Mouse (Mus musculus) macrophage (primary cell): ENCODE data around the gene Rabgap1. TPM values are rescaled to one million over a fixed set of nuclear protein-coding genes. Genes with fewer than 3 reads are reported as not detected.

ENCODE experiments used
- H3K27ac ChIP-seq: fragments of 350-480 bp; formaldehyde crosslinking; 2 replicates; pipeline ENCODE4 v1.9.0; 2021
- H3K36me3 ChIP-seq: fragments of 350-480 bp; formaldehyde crosslinking; 2 replicates; pipeline ENCODE4 v1.9.0; 2021; ENCODE audit errors: inconsistent target
- H3K4me3 ChIP-seq: fragments of 350-480 bp; formaldehyde crosslinking; 2 replicates; pipeline ENCODE4 v1.9.0; 2021; ENCODE audit errors: inconsistent target
- H3K79me2 ChIP-seq: fragments of 350-480 bp; formaldehyde crosslinking; 2 replicates; pipeline ENCODE4 v1.9.0; 2021; ENCODE audit errors: inconsistent target
- WGBS: methylation state at CpG from one replicate; pipeline ENCODE4 v1.1.7; 2026; ENCODE audit warnings: inconsistent platforms; ENCODE audit not compliant: missing documents; 5-methylcytosine and 5-hydroxymethylcytosine counted together
- polyA plus RNA-seq: library from polyadenylated mRNA; stranded (reverse); fragments of 250-400 nt; gene quantifications from 3 replicates; pipeline ENCODE4 v1.2.4, GENCODE M21; 2018; ENCODE audit warnings: inconsistent platforms

Rabgap1 gene
- polyA plus RNA-seq, 1 experiment from 2014 or later: 51.7 TPM

GRCm38 (mm10) chr2:37531639-37532038, 88.6 kb downstream of the Rabgap1 start:
- no peaks in the 10 kb centered on the region for H3K79me2 ChIP-seq
- H3K27ac ChIP-seq: no peak overlapping the region
- no peak overlapping the region for H3K4me3 ChIP-seq
- WGBS: 92% methylated on average over 3 of the region's 3 CpGs
- H3K36me3 ChIP-seq: peaks cover 24% of the 10 kb centered on the region

- H3K79me2 ChIP-seq: no peaks in the 10 kb centered on the region
- WGBS: 90% methylated on average over 1 of the region's 1 CpGs
- no peak overlapping the region for H3K4me3 ChIP-seq
- peaks cover 35% of the 10 kb centered on the region for H3K36me3 ChIP-seq
- no peak overlapping the region for H3K27ac ChIP-seq
These were observed 106.4 kb downstream of the Rabgap1 start for GRCm38 (mm10) chr2:37549346-37550012.

GRCm38 (mm10) chr2:37556366-37556765, 113.3 kb downstream of the Rabgap1 start:
- 96% methylated on average over 2 of the region's 2 CpGs for WGBS
- H3K27ac ChIP-seq: no peak overlapping the region
- H3K79me2 ChIP-seq: no peaks in the 10 kb centered on the region
- H3K4me3 ChIP-seq: no peak overlapping the region
- peaks cover 86% of the 10 kb centered on the region for H3K36me3 ChIP-seq

- Histone ChIP-seq H3K27ac (no peak overlapping the region), H3K79me2 (no peaks in the 10 kb centered on the region), H3K36me3 (peaks cover 42% of the 10 kb centered on the region), H3K4me3 (no peak overlapping the region)
- 10% methylated on average over 2 of the region's 2 CpGs for WGBS
These were observed 122.5 kb downstream of the Rabgap1 start for GRCm38 (mm10) chr2:37565579-37565978.

GRCm38 (mm10) chr2:37566035-37566434, 123.0 kb downstream of the Rabgap1 start:
- H3K4me3 ChIP-seq: no peak overlapping the region
- no peaks in the 10 kb centered on the region for H3K79me2 ChIP-seq
- H3K27ac ChIP-seq: no peak overlapping the region
- WGBS: 8% methylated on average over 1 of the region's 1 CpGs
- peaks cover 37% of the 10 kb centered on the region for H3K36me3 ChIP-seq

GRCm38 (mm10) chr2:37569888-37570287, 126.8 kb downstream of the Rabgap1 start:
- WGBS: 89% methylated on average over 5 of the region's 5 CpGs
- H3K4me3 ChIP-seq: no peak overlapping the region
- no peaks in the 10 kb centered on the region for H3K79me2 ChIP-seq
- no peak overlapping the region for H3K27ac ChIP-seq
- H3K36me3 ChIP-seq: peaks cover 2% of the 10 kb centered on the region; the same call in 1 of the 2 replicates

- no peak overlapping the region for H3K4me3 ChIP-seq
- H3K27ac ChIP-seq: no peak overlapping the region
- no peaks in the 10 kb centered on the region; the same call in 1 of the 2 replicates for H3K36me3 ChIP-seq
- WGBS: 84% methylated on average over 2 of the region's 2 CpGs
- no peaks in the 10 kb centered on the region for H3K79me2 ChIP-seq
These were observed 127.6 kb downstream of the Rabgap1 start for GRCm38 (mm10) chr2:37570703-37571102.

GRCm38 (mm10) chr2:37572141-37572540, 129.1 kb downstream of the Rabgap1 start:
- Histone ChIP-seq H3K36me3 (no peaks in the 10 kb centered on the region), H3K79me2 (no peaks in the 10 kb centered on the region), H3K27ac (no peak overlapping the region), H3K4me3 (no peak overlapping the region)
- 100% methylated on average over 2 of the region's 2 CpGs for WGBS

- no peaks in the 10 kb centered on the region for H3K79me2 ChIP-seq
- no peak overlapping the region for H3K27ac ChIP-seq
- H3K4me3 ChIP-seq: no peak overlapping the region
- 100% methylated on average over 1 of the region's 1 CpGs for WGBS
- H3K36me3 ChIP-seq: no peaks in the 10 kb centered on the region
These were observed 133.6 kb downstream of the Rabgap1 start for GRCm38 (mm10) chr2:37576661-37577060.

- no peak overlapping the region for H3K27ac ChIP-seq
- H3K4me3 ChIP-seq: no peak overlapping the region
- no peaks in the 10 kb centered on the region for H3K79me2 ChIP-seq
- no peaks in the 10 kb centered on the region for H3K36me3 ChIP-seq
- 46% methylated on average over 2 of the region's 2 CpGs for WGBS
These were observed 135.1 kb downstream of the Rabgap1 start for GRCm38 (mm10) chr2:37578185-37578584.

- no peak overlapping the region for H3K4me3 ChIP-seq
- H3K36me3 ChIP-seq: no peaks in the 10 kb centered on the region
- no peaks in the 10 kb centered on the region for H3K79me2 ChIP-seq
- no peak overlapping the region for H3K27ac ChIP-seq
These were observed 144.8 kb downstream of the Rabgap1 start for GRCm38 (mm10) chr2:37587919-37588318.

Other genes with a start within 250 kb of the Rabgap1 start
- gene Olfr366, start 231.7 kb upstream of the Rabgap1 start, polyA plus RNA-seq: not detected in 3 replicates
- gene Olfr368, start 116.8 kb upstream of the Rabgap1 start, polyA plus RNA-seq: not detected in 3 replicates
- gene Pdcl, start 83.9 kb upstream of the Rabgap1 start, polyA plus RNA-seq: 30.7 to 34.2 TPM (median 31.4 TPM) in 3 replicates
- 8.6 to 13.4 TPM (median 12.1 TPM) in 3 replicates for gene Rc3h2, start 20.4 kb upstream of the Rabgap1 start, polyA plus RNA-seq
- gene Zbtb26, start 144 bp upstream of the Rabgap1 start, polyA plus RNA-seq: 1.8 to 3.8 TPM (median 2.1 TPM) in 3 replicates
- gene Zbtb6, start 108 bp upstream of the Rabgap1 start, polyA plus RNA-seq: 10.3 to 13.1 TPM (median 11.9 TPM) in 3 replicates
- gene Gpr21, start 73.1 kb downstream of the Rabgap1 start, polyA plus RNA-seq: 0.04 TPM in 1 of 3 replicates, not detected in the others